Comparison of ENCODE assay signal across 18 mouse cellular contexts in genomic region chr1:39122316-39123015, GRCm38 (mm10).
DNase-seq lines count a peak whose midpoint lies in the region; ATAC-seq and TF ChIP-seq lines count a peak whose summit lies in the region.
"Had no signal": no experiment of that assay in that cellular context is flagged by ENCODE, and none has a peak within 500 bp of the region (broad histone marks: within the 10 kb centered on the region; RNA-seq: fewer than 3 reads in every experiment).

No protein-coding gene starts in this region.

- H3K27ac ChIP-seq in hindbrain, embryonic 11.5 days (ENCODE audit: low read depth, low read length) = no peak overlapping the region
- H3K27ac ChIP-seq in hindbrain, embryonic 16.5 days (ENCODE audit: low read depth, low read length) = no peak overlapping the region
- no peak overlapping the region for H3K27ac ChIP-seq in ES-Bruce4 (ENCODE audit: insufficient read depth, low read length)
- H3K27ac ChIP-seq in midbrain, embryonic 14.5 days (replicated peaks; ENCODE audit: low read depth, low read length) = peak overlapping the region; percentile 43
- H3K27ac ChIP-seq in intestine, postnatal 0 days (ENCODE audit: low read depth, low read length) = no peak overlapping the region
- H3K27ac ChIP-seq: embryonic facial prominence, embryonic 10.5 days; layer of hippocampus, adult 2 months; liver, embryonic 14.5 days; stomach, embryonic 15.5 days had no signal

- no peaks in the 10 kb centered on the region for H3K36me3 ChIP-seq in hindbrain, embryonic 11.5 days (ENCODE audit: control insufficient read depth, insufficient read depth, low read length)
- no peaks in the 10 kb centered on the region for H3K36me3 ChIP-seq in hindbrain, embryonic 16.5 days (ENCODE audit: control insufficient read depth, insufficient read depth, low read length)
- H3K36me3 ChIP-seq in ES-Bruce4 (ENCODE audit: control insufficient read depth, insufficient read depth, low read length, poor library complexity, severe bottlenecking) = no peaks in the 10 kb centered on the region
- no peaks in the 10 kb centered on the region for H3K36me3 ChIP-seq in midbrain, embryonic 14.5 days (ENCODE audit: control insufficient read depth, insufficient read depth, low read length)
- H3K36me3 ChIP-seq in intestine, postnatal 0 days (ENCODE audit: control insufficient read depth, insufficient read depth) = no peaks in the 10 kb centered on the region
- H3K36me3 ChIP-seq: embryonic facial prominence, embryonic 10.5 days; stomach, embryonic 15.5 days had no signal

- DNase-seq in hindbrain, embryonic 11.5 days (ENCODE audit: low spot score) = peak; percentile 40
- DNase-seq in midbrain, embryonic 14.5 days = peak; percentile 66
- no peak for DNase-seq in B cell, adult 2 months
- DNase-seq in frontal cortex, adult 2 months (ENCODE audit: extremely low spot score in 1 of 2, low spot score in 1 of 2) = no peak
- DNase-seq: adrenal gland, postnatal 36 days; cerebellum, adult 9-11 months; kidney, adult 18-20 months; kidney, postnatal 10 days had no signal

- TF ChIP-seq POLR2A in ES-Bruce4 (IDR thresholded peaks at IDR 0.05; ENCODE audit: insufficient read depth, low read length) = no peak

- no peak overlapping the region for H3K4me3 ChIP-seq in hindbrain, embryonic 11.5 days (ENCODE audit: low read depth, low read length)
- H3K4me3 ChIP-seq in hindbrain, embryonic 16.5 days (ENCODE audit: low read length) = no peak overlapping the region
- no peak overlapping the region for H3K4me3 ChIP-seq in ES-Bruce4 (ENCODE audit: low read depth, low read length)
- no peak overlapping the region for H3K4me3 ChIP-seq in midbrain, embryonic 14.5 days (replicated peaks; ENCODE audit: low read depth, low read length)
- no peak overlapping the region for H3K4me3 ChIP-seq in intestine, postnatal 0 days (ENCODE audit: low read depth, low read length)
- H3K4me3 ChIP-seq: embryonic facial prominence, embryonic 10.5 days; erythroblast, embryonic 14.5 days; layer of hippocampus, adult 2 months; stomach, embryonic 15.5 days had no signal

- H3K9me3 ChIP-seq in hindbrain, embryonic 11.5 days (ENCODE audit: control insufficient read depth, low read length) = no peaks in the 10 kb centered on the region
- no peaks in the 10 kb centered on the region for H3K9me3 ChIP-seq in hindbrain, embryonic 16.5 days (ENCODE audit: control insufficient read depth, low read length)
- peaks cover 7% of the 10 kb centered on the region for H3K9me3 ChIP-seq in ES-Bruce4 (replicated peaks; ENCODE audit: control insufficient read depth, insufficient read depth, low read length, poor library complexity, severe bottlenecking)
- H3K9me3 ChIP-seq in midbrain, embryonic 14.5 days (ENCODE audit: control insufficient read depth, low read length) = no peaks in the 10 kb centered on the region
- H3K9me3 ChIP-seq in intestine, postnatal 0 days (ENCODE audit: control insufficient read depth) = no peaks in the 10 kb centered on the region
- H3K9me3 ChIP-seq: embryonic facial prominence, embryonic 10.5 days; stomach, embryonic 15.5 days had no signal

- H3K27me3 ChIP-seq in hindbrain, embryonic 11.5 days (ENCODE audit: control insufficient read depth, insufficient read depth, low read length) = no peaks in the 10 kb centered on the region
- H3K27me3 ChIP-seq in hindbrain, embryonic 16.5 days (replicated peaks; ENCODE audit: control insufficient read depth, insufficient read depth, low read length) = no peaks in the 10 kb centered on the region
- H3K27me3 ChIP-seq in ES-Bruce4 (ENCODE audit: control insufficient read depth, insufficient read depth, low read length, poor library complexity, severe bottlenecking) = no peaks in the 10 kb centered on the region
- H3K27me3 ChIP-seq in midbrain, embryonic 14.5 days (ENCODE audit: control insufficient read depth, insufficient read depth, low read length) = no peaks in the 10 kb centered on the region
- no peaks in the 10 kb centered on the region for H3K27me3 ChIP-seq in intestine, postnatal 0 days (replicated peaks; ENCODE audit: control insufficient read depth, insufficient read depth, low read length)
- H3K27me3 ChIP-seq: stomach, embryonic 15.5 days had no signal

- ATAC-seq in hindbrain, embryonic 11.5 days (ENCODE audit: low FRiP score) = peak; percentile 45; the same call in 1 of the 2 replicates
- no peak for ATAC-seq in hindbrain, embryonic 16.5 days
- peak; percentile 61 for ATAC-seq in activated CD4-positive, CD25-positive, alpha-beta regulatory T cell, adult 4 months
- ATAC-seq in midbrain, embryonic 14.5 days (ENCODE audit: low FRiP score, low TSS enrichment) = no peak
- ATAC-seq in intestine, postnatal 0 days = no peak
- ATAC-seq: forebrain, embryonic 14.5 days had no signal

- peak; percentile 91 for TF ChIP-seq EP300 in ES-Bruce4 (IDR thresholded peaks at IDR 0.05; ENCODE audit: insufficient read depth, low read depth, low read length)

- H3K4me1 ChIP-seq in hindbrain, embryonic 11.5 days (replicated peaks; ENCODE audit: control insufficient read depth, insufficient read depth, low read length) = no peaks in the 10 kb centered on the region
- no peaks in the 10 kb centered on the region for H3K4me1 ChIP-seq in hindbrain, embryonic 16.5 days (ENCODE audit: control insufficient read depth, insufficient read depth, low read depth, low read length)
- H3K4me1 ChIP-seq in ES-Bruce4 (ENCODE audit: control insufficient read depth, insufficient read depth, low read length) = peaks cover 2% of the 10 kb centered on the region
- H3K4me1 ChIP-seq in midbrain, embryonic 14.5 days (ENCODE audit: control insufficient read depth, insufficient read depth, low read length) = peaks cover 4% of the 10 kb centered on the region; the same call in 1 of the 2 replicates
- no peaks in the 10 kb centered on the region for H3K4me1 ChIP-seq in intestine, postnatal 0 days (replicated peaks; ENCODE audit: control insufficient read depth, insufficient read depth, low read length)
- H3K4me1 ChIP-seq: stomach, embryonic 15.5 days had no signal

- 63% methylated on average over 8 of the region's 8 CpGs for WGBS in hindbrain, embryonic 11.5 days
- 54% methylated on average over 8 of the region's 8 CpGs for WGBS in hindbrain, embryonic 16.5 days
- WGBS in midbrain, embryonic 14.5 days = 48% methylated on average over 8 of the region's 8 CpGs
- 58% methylated on average over 8 of the region's 8 CpGs for WGBS in intestine, postnatal 0 days

- no peak overlapping the region for H3K9ac ChIP-seq in hindbrain, embryonic 11.5 days (ENCODE audit: low read depth, low read length)
- no peak overlapping the region for H3K9ac ChIP-seq in hindbrain, embryonic 16.5 days (ENCODE audit: low read depth, low read length)
- H3K9ac ChIP-seq in ES-Bruce4 (ENCODE audit: low read depth, poor library complexity, severe bottlenecking) = no peak overlapping the region
- H3K9ac ChIP-seq in midbrain, embryonic 14.5 days (replicated peaks; ENCODE audit: low read length) = no peak overlapping the region
- H3K9ac ChIP-seq in intestine, postnatal 0 days (ENCODE audit: low read depth, low read length) = no peak overlapping the region
- H3K9ac ChIP-seq: liver, embryonic 14.5 days; stomach, embryonic 15.5 days had no signal

- no peak overlapping the region for H3K4me2 ChIP-seq in hindbrain, embryonic 11.5 days (replicated peaks; ENCODE audit: low read depth, low read length)
- H3K4me2 ChIP-seq in hindbrain, embryonic 16.5 days (ENCODE audit: low read length) = no peak overlapping the region
- H3K4me2 ChIP-seq in midbrain, embryonic 14.5 days (ENCODE audit: low read length) = no peak overlapping the region
- no peak overlapping the region for H3K4me2 ChIP-seq in intestine, postnatal 0 days (replicated peaks; ENCODE audit: low read depth)
- H3K4me2 ChIP-seq: stomach, embryonic 15.5 days had no signal

- TF ChIP-seq CTCF in ES-Bruce4 (IDR thresholded peaks at IDR 0.05; ENCODE audit: low read depth, low read length) = no peak
- TF ChIP-seq CTCF in intestine, postnatal 0 days (IDR thresholded peaks at IDR 0.05; ENCODE audit: low read depth) = no peak

Comparison
In these comparisons a context has a peak if more than half of its experiments do, and no peak if none do; other contexts are left out.
1. ATAC-seq: peak in hindbrain, embryonic 11.5 days (single experiment) and activated CD4-positive, CD25-positive, alpha-beta regulatory T cell, adult 4 months (single experiment); none in hindbrain, embryonic 16.5 days (single experiment), midbrain, embryonic 14.5 days (single experiment) and intestine, postnatal 0 days (single experiment).
2. DNase-seq: peak in hindbrain, embryonic 11.5 days (single experiment) and midbrain, embryonic 14.5 days (single experiment); none in B cell, adult 2 months (0 of 2) and frontal cortex, adult 2 months (0 of 2).